Mouse (Mus musculus): Measurements from ENCODE around the gene Otol1. TPM values are rescaled to one million over a fixed set of nuclear protein-coding genes. Genes with fewer than 3 reads are reported as not detected.

Otol1 gene
- polyA plus RNA-seq, 1 experiment from 2014 or later: 0.09 TPM

Other genes with a start within 250 kb of the Otol1 start
- 0.12 and 0.25 TPM in 2 replicates for gene Sptssb, start 147.7 kb upstream of the Otol1 start, polyA plus RNA-seq (2016; fragmentation: Nextera tagmentation; extraction: Ambion mirVana)